Mouse (Mus musculus): ENCODE data around the gene C1qtnf2.

Gene C1qtnf2

DNA sequence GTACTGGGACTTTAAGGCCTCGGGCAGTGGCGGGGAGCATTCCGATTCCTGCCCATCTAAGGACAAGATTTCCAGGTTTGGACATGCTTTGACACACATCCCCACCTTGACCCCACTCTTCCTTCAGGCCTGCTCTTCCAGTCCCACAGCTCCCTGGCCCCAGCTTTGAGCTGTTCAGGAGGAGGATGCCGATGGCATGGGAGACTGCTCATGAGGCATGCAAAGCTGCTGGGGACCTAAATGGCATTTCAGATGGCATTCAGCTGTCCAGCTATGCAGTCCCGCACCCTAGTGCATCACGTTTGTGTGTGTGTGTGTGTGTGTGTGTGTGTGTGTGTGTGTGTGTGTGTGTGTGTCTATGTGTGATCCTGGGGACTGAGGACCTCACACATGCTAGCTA is 63.0 kb downstream of the C1qtnf2 start:
- DNase-seq (ENCODE audit: low spot score): no peak

DNA sequence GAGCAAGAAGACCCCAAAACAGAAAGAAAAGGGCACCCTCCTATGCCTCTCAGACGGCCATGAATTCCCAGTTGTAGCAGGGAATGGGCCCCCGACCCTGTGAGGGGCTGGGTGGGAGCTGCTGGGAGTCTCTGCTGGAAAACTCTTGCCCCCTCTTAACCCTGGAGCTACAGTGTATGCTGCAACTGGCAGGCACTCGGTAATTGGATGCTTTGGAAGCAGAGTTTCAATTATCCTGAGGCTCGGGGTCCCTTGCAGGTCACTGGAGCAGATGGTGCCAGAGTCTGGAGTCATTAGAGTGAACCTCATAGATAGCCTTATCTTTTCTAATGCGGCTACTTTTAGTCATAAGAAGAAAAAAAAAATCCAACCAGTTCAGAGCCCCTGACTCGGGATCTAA is 65.8 kb downstream of the C1qtnf2 start:
- DNase-seq (ENCODE audit: low spot score): no peak

All from adipocyte (in vitro differentiated cells).